Mouse (Mus musculus) left cerebral cortex, postnatal 25 days (tissue): ENCODE results near the gene Etv6. TPM values are rescaled to one million over a fixed set of nuclear protein-coding genes. Genes with fewer than 3 reads are reported as not detected.
A peak's percentile ranks its signal among the peaks of the same experiment; 100 is the strongest.

Experiments used
- DNase-seq, 2 experiments: peaks; one replicate each; pipeline ENCODE4 v3.0.0; 2022; ENCODE audit warnings: low spot score in 2 of 2, mixed read lengths in 1 of 2
- intact Hi-C: fragments of 180-260 bp; cut with DNase I; formaldehyde crosslinking; loops from one replicate; pipeline ENCODE4 v1.15.1; 2025
- total RNA-seq, 2 experiments: library from RNA; stranded (reverse); gene quantifications; 2 replicates each; pipeline ENCODE4 v1.2.3; 2021

Etv6 gene
- total RNA-seq, 2 experiments from 2014 or later, result 17.9 to 18.2 TPM

DNA sequence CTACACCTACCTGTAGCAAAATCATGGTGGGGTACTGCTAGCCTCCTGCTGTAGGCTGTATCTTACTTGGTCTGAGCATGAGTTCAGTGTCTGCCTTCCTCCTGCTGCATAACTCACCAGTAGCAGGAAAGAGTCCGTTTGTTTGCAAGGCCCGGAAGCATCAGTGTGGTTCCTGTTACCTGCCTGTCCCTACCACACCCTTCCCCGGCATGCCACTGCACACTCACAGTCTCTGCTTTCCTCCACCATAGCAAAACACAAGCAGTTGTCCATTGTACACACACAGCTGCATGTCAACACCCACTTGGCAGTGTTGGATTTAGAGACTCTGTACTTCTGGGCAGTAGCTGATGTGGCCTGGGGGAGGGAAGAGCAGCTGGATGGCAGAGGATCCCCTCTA is 220.9 kb downstream of the Etv6 start:
- no peak for DNase-seq
- intact Hi-C loops, result no loop called here

DNA sequence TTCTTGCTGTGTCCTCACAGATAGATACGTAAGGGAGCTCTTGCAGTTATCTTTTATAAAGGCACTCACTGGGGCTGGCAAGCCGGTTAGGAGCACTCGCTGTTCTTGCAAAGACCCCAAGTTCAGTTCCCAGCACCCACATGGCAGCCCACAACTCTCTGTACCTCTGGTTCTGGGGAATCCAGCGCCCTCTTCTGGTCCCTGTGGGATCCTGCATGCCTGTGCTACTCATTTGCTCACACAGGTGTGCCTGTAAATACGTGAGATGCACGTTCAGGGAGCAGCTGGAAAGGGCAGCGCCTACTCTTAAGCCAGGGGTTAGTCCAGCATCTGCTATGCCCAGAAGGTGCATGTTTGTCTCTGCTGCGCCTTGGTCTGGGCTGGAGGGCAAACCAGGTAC is 224.4 kb downstream of the Etv6 start:
- DNase-seq, result no peak
- intact Hi-C loops, result no loop called here

DNA sequence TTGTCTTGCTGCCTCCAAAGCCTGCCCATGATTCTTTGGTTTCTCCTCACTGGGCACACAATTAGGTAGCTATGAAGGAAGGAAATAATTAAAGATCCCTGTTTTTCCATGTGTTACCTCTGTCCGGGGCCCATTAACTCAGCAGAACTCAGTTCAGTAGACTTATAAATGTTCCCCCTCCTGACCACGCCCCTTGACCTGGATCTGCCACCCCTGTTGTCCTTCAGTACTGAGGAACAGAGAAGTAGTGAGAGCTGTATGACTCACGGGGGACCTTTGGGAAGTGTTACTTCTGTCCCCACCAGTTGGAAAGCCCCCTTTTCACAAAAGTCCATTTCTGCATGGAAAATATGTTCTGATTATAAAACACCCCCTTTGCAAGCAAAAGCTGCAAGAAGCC is 226.4 kb downstream of the Etv6 start:
- intact Hi-C loops, result no loop called here
- peak in 1 of 2 experiments; percentile 17 for DNase-seq

DNA sequence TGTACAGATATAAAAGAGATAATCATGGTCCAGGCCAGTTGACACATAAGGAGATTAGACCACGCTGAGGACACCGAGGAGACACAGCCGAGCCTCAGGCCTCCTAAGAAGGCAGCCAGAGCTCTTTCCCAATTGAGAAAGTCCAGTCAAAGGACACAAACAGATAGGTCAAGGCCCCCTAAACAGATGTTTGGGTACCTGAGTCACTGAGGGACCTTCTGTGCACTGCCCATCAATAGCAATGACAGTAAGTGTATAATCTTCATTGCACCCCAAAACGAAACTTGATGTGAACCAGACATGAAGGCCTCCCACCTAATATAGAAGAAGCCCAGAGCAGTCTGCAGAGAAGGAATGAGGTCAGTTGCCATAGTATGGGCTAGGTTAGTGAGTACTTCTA is 226.9 kb downstream of the Etv6 start:
- no peak for DNase-seq
- intact Hi-C loops, result no loop called here

DNA sequence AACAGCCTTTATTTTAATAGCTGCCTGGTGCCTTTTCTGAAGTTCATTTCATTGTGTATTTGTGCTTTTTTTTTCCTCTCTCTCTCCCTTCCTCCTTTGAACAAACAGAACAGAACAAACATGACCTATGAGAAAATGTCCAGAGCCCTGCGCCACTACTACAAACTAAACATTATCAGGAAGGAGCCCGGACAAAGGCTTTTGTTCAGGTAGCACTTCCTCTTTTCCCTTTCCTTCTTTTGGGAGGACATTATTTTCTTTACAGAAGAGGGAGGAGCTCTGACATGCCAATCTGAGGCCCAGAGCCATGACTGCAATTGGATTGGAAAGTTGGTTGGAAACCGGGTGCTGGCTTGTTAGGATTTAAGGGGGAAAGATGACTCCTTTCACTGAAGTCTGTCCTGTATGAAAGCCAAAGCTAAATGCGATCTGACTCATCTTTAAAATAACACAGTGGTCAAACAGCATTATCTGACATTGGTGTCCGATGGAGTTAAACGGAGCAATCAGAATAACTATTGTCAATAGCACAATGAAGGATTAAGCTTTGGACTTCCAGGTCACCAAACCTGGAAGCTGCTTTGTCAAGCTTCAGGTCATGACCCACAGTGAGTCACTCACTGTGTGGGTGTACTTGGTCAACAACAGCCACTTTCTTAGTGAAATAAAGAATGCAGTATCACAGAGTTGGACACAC is 227.6 kb downstream of the Etv6 start:
- intact Hi-C loops, result no loop called here

DNA sequence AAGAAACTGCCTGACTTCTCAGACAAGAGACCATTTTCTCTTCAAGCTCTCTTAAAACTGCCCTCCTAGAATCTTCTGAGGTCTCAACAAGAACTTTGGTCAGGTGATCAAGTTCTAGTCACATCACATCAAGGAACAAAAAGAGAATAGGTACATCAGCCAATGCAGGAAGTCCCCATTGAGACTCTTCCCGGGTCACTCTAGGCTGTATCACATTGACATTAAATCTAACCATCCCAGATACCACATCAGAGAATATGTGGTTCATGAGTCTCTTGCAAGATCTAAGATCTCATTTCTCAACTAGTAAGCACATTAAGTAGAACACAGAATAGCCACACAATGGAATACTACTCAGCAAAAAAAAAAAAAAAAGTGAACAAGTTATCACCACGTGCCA is 238.4 kb downstream of the Etv6 start:
- intact Hi-C loops, result no loop called here

More for the DNA sequence above, 227.6 kb downstream of the Etv6 start:
- DNase-seq, result no peak

DNA sequence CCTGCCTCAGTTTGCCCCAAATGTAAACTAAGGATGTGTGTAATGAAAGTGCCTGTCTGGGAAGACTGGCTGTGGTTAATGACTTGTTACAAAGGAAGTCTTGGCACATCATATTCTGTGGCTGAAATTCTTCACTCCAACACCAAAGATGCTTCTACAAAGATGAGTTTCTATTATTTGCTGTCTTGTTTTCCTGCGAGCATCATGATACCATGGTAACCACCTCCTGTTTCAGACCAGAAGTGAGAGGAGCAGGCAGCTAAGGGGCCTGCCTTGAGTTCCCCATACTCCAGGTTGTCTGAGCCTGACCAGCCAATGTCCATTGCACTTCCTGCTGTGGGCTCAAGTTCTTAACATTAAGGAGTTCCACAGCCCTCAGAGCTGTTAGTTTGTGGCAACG is 241.5 kb downstream of the Etv6 start:
- intact Hi-C loops, result no loop called here
- peak; percentile 22 to 56 for DNase-seq

More for the DNA sequence above, 238.4 kb downstream of the Etv6 start:
- DNase-seq, result no peak

DNA sequence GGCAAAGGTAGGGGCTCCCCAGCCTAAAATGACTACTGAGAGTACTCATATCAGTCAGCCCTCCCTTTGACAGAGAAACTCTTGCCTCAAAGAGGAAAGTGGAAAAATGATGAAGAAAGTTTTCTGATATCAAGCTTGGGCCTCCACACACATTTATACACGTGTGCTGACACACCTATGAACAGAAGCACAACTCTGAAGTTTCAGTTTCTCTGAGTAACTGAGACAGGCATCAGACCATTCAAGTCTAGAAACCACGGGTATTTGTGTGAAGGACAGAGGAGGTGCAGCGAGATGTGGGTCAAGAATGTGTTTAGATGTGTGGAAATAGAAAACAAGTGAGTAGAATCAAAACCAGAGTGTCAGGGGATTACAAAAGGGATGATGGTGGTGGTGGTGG is 246.6 kb downstream of the Etv6 start:
- no peak for DNase-seq
- intact Hi-C loops, result no loop called here

DNA sequence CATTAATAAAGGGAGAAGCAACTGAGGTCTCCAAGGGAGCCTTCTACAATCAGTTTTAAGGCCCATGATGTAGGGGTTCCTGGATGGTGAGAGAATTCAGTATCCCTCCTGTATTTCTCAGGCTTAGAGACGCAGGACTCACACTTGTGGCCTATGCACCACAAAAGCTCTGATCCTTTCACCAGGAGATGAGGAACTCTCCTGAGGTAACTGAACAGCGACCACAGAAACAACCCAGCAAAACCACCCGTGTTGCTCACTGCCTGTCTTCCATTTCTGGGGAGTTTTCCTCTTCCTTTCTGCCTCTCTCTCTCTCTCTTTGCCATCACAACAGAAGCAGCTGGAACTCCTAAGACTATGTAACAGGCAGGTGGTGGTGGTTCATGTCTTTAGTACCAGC is 256.3 kb downstream of the Etv6 start:
- intact Hi-C loops, result no loop called here
- no peak for DNase-seq

DNA sequence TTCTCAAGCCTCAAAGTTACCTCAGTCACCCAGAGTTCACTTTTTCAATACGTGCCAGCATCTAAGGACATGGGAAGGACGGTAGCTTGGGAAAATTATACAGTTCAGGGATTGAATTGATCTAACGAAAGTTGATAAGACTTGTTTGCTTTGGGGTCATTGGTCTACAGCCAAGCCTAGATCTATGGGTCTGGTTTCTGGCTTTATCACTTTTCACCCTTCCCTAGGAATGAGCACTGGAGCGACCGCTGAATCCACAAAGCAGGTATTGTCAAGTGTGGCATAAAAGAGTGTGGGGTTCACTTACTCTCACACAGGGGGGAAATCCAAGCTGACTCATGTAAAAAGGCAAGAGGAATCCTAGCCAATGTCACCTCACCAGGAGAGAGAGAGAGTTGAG is 256.9 kb downstream of the Etv6 start:
- DNase-seq, result no peak
- intact Hi-C loops, result no loop called here

DNA sequence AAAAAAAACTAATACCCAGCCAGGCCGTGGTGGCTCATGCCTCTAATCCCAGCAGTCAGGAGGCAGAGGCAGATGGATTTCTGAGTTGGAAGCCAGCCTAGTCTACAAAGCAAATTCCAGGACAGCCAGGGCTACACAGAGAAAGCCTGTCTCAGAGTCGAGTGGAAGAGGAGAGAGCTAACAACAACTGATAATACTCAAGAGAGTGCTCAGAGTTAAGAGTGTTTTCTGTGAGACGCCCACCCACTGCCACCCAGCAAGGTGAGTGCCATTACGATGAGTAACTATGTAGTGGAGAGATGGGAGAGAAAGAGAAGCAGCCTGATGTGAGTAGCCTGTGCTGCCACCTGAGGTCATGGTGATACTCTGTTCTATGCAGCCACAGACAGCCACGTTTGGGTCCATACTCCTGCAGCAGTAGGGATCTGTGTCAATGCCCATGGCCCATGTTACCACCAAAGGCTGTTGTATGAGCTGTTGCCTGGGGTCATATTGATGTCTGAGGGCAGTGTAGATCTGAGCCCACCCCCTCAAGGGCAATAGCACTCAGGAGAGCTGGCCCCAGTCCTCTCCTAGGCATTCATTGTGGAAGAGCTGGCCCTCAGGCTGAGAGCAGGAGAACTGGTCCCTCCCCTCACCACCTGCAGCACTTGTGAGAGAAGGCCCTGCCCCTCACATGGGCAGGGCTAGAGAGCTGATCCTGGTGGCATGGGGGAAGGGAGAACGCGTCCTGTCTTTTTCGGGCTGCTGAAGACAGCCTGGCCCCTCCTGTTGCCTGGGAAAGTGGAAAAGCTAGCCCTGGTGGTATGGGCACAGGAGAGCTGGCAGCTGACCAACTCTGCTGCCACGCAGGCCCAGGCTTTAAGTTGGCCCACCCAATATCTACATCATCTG is 258.4 kb downstream of the Etv6 start:
- intact Hi-C loops, result no loop called here
- DNase-seq, result no peak

DNA sequence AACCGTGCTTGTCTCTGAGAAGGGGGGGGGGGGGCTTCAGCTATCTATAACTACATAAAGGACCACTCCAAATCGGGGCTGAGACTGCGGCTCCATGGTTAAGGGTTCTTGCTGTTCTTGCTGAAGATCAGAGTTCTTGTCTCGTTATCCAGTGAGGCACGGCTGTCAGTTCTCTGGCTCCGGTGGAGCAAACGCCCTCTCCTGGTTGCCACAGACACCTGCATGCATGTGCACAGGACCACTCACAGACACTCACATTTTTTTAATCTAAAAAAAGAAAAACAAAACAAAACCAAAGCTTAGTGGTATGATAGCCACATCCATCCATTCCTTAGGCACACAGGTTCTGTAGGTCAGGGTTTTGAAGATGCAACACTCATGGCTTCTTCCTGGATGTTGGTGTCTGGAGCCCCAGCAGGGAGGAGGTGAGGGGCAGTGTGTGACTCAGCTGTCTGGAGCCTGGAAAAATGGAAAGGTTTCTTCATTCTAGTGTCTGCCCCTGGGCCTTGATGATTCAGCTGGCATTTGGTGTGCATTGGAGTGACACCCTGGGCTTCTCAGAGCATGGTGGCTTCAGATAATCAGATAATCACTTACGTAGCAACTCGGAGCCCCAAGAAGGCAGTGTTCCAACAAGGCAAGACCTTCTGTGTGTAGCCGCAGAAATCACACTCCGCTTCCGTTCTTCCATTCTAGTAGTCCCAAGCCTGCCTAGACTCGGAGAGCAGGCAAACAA is 262.6 kb downstream of the Etv6 start:
- intact Hi-C loops, result no loop called here

DNA sequence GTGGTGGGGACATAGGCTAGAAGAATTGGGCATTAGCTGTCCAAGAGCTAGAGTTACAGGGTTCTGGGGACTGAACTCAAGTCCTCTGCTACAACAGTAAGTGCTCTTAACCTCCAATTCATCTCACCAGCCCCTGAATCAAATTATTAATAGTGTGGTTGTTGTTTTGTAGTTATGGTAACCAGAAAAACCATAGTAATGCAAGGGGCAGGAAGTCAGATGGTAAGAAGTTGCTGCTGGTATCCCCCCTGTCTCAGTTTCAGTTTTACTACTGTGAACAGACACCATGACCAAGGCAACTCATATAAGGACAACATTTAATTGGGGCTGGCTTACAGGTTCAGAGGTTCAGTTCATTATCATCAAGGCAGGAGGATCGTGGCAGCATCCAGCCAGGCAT is 266.5 kb downstream of the Etv6 start:
- no peak for DNase-seq
- intact Hi-C loops, result no loop called here

More for the DNA sequence above, 262.6 kb downstream of the Etv6 start:
- no peak for DNase-seq

DNA sequence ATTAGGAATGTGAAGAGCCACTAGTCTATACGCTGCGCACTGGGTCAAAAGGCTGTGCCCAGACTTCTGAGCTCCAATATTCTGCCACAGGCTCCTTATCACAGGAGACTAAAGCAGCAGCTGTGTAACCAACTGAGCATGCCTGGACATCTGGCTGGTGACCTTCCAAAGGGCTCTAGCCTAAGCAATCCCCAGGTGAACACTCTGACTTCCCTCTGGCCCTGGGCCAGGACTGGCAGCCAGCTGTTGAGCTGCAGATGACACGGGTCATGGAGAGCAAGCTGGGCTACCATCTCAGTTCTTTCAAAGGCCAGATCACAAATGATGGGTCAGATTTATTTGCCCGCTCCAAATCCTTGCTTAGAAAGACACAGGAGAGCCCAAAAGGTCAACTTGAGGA is 275.8 kb downstream of the Etv6 start:
- intact Hi-C loops, result no loop called here
- no peak for DNase-seq

DNA sequence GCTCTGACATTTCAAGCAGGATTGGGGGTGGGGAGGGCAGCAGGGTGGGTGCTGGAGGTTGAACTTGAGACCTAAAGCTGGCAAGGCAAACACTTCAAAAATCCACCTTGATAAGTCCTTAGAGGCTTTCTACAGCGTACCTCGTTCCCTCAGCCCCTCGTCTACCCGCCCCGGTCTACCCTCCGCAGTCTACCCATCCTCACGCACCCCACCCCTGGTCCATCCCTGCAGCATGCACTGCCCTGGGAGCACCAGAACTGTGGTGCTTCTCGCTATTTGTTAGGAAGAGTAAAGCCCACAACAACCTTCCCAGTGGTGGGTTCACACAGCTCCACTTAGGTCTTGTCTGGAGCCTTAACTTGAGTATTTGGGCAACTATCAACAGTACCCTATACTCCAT is 277.1 kb downstream of the Etv6 start:
- DNase-seq, result no peak
- intact Hi-C loops, result no loop called here

DNA sequence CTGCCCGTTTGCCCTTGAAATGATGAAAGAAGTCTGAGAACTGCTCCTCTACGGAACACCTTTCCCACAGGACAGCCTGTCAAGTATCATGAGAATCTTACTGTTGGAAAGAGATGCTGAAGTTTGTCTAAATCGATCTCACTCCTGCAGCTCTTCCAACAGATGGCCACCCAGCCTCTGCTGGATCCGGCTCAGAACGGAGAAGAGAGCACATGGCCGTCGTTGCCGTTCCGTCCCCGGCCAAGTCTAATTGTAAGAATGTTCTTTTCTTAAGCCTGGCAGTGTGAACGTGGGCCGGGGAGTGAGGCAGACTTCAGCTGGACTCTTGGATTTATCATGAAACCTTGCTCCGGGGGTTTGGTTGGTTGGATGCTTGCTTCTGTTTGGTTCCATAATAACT is 281.9 kb downstream of the Etv6 start:
- intact Hi-C loops, result loop anchor here (5.0 kb wide), 1 partner anchor 160 kb away; no protein-coding TSS in a partner anchor
- DNase-seq, result peak; percentile 35 to 88
